Comparison of ENCODE assay signal across 16 mouse cellular contexts in genomic region chr17:7228545-7228944, GRCm38 (mm10). TPM values are rescaled to one million over a fixed set of nuclear protein-coding genes. Genes with fewer than 3 reads are reported as not detected.
DNase-seq lines count a peak whose midpoint lies in the region; ATAC-seq and TF ChIP-seq lines count a peak whose summit lies in the region.
"Had no signal": no experiment of that assay in that cellular context is flagged by ENCODE, and none has a peak within 500 bp of the region (broad histone marks: within the 10 kb centered on the region; RNA-seq: fewer than 3 reads in every experiment).

No protein-coding gene starts in this region.

- H3K4me3 ChIP-seq in heart, embryonic 10.5 days = no peak overlapping the region
- H3K4me3 ChIP-seq in midbrain, postnatal 0 days (ENCODE audit: low read depth, low read length) = no peak overlapping the region
- no peak overlapping the region for H3K4me3 ChIP-seq in midbrain, embryonic 13.5 days (replicated peaks)
- no peak overlapping the region for H3K4me3 ChIP-seq in layer of hippocampus, adult 2 months
- H3K4me3 ChIP-seq: heart, embryonic 12.5 days; stomach, embryonic 15.5 days had no signal

- no peak overlapping the region for H3K9ac ChIP-seq in midbrain, postnatal 0 days (replicated peaks; ENCODE audit: low read length, poor library complexity, severe bottlenecking)
- no peak overlapping the region for H3K9ac ChIP-seq in midbrain, embryonic 13.5 days (replicated peaks)
- H3K9ac ChIP-seq: heart, embryonic 12.5 days; stomach, embryonic 15.5 days had no signal

- no peaks in the 10 kb centered on the region for H3K9me3 ChIP-seq in heart, embryonic 10.5 days
- no peaks in the 10 kb centered on the region for H3K9me3 ChIP-seq in midbrain, postnatal 0 days (ENCODE audit: low read length)
- no peaks in the 10 kb centered on the region for H3K9me3 ChIP-seq in midbrain, embryonic 13.5 days
- H3K9me3 ChIP-seq: heart, embryonic 12.5 days; stomach, embryonic 15.5 days had no signal

- peaks cover 14% of the 10 kb centered on the region for H3K36me3 ChIP-seq in heart, embryonic 10.5 days
- no peaks in the 10 kb centered on the region for H3K36me3 ChIP-seq in midbrain, postnatal 0 days (ENCODE audit: insufficient read depth, low read length)
- H3K36me3 ChIP-seq in midbrain, embryonic 13.5 days = no peaks in the 10 kb centered on the region
- H3K36me3 ChIP-seq: stomach, embryonic 15.5 days had no signal

- H3K4me1 ChIP-seq in heart, embryonic 10.5 days = peaks cover 36% of the 10 kb centered on the region
- 0 out of 2 replicates have a peak, but pooled peaks cover 3% of the 10 kb centered on the region for H3K4me1 ChIP-seq in midbrain, postnatal 0 days (ENCODE audit: insufficient read depth, low read length)
- no peaks in the 10 kb centered on the region for H3K4me1 ChIP-seq in midbrain, embryonic 13.5 days (replicated peaks)
- H3K4me1 ChIP-seq: stomach, embryonic 15.5 days had no signal

- 88% methylated on average over 9 of the region's 9 CpGs for WGBS in heart, embryonic 10.5 days
- 87% methylated on average over 9 of the region's 9 CpGs for WGBS in midbrain, postnatal 0 days
- WGBS in midbrain, embryonic 13.5 days = 91% methylated on average over 9 of the region's 9 CpGs

- H3K27me3 ChIP-seq in heart, embryonic 10.5 days (ENCODE audit: insufficient read depth, poor library complexity, severe bottlenecking) = no peaks in the 10 kb centered on the region
- H3K27me3 ChIP-seq in midbrain, postnatal 0 days (ENCODE audit: insufficient read depth, low read length) = no peaks in the 10 kb centered on the region
- H3K27me3 ChIP-seq in midbrain, embryonic 13.5 days = no peaks in the 10 kb centered on the region
- H3K27me3 ChIP-seq: heart, embryonic 12.5 days; stomach, embryonic 15.5 days had no signal

- no peak for DNase-seq in heart, embryonic 10.5 days (ENCODE audit: low spot score)
- no peak for DNase-seq in heart, adult 9 months (ENCODE audit: low spot score in 2 of 2)
- DNase-seq in midbrain, postnatal 0 days (ENCODE audit: low spot score) = peak; percentile 86
- DNase-seq in kidney, adult 8-10 months = peak; percentile 51 to 54
- no peak for DNase-seq in spleen, postnatal 36 days (ENCODE audit: low spot score in 2 of 2)
- DNase-seq in right cerebral cortex, adult 2 months (ENCODE audit: low spot score in 2 of 2) = no peak
- no peak for DNase-seq in layer of hippocampus, adult 2 months (ENCODE audit: low spot score in 2 of 2)
- DNase-seq: adrenal gland, postnatal 10 days; gastrocnemius, postnatal 25 days; liver; midbrain, embryonic 14.5 days; thymus, postnatal 25 days had no signal

- peak; percentile 27; the same call in 1 of the 2 replicates for ATAC-seq in midbrain, postnatal 0 days (ENCODE audit: low FRiP score)
- no peak for ATAC-seq in midbrain, embryonic 13.5 days
- ATAC-seq: forebrain, embryonic 16.5 days had no signal

- 0 out of 2 replicates have a peak overlapping the region, but pooled peaks have one; percentile 1 for H3K27ac ChIP-seq in heart, embryonic 10.5 days
- H3K27ac ChIP-seq in midbrain, postnatal 0 days (ENCODE audit: low read depth, low read length) = no peak overlapping the region
- no peak overlapping the region for H3K27ac ChIP-seq in midbrain, embryonic 13.5 days
- no peak overlapping the region for H3K27ac ChIP-seq in layer of hippocampus, adult 2 months
- H3K27ac ChIP-seq: stomach, embryonic 15.5 days had no signal

- no peak for TF ChIP-seq CTCF in midbrain, postnatal 0 days (IDR thresholded peaks at IDR 0.05)
- no peak for TF ChIP-seq CTCF in layer of hippocampus, adult 2 months (conservative IDR thresholded peaks at IDR 0.05)

- no peak overlapping the region for H3K4me2 ChIP-seq in midbrain, postnatal 0 days (ENCODE audit: low read depth, low read length, poor library complexity, severe bottlenecking)
- H3K4me2 ChIP-seq in midbrain, embryonic 13.5 days (replicated peaks) = no peak overlapping the region
- H3K4me2 ChIP-seq: heart, embryonic 12.5 days; stomach, embryonic 15.5 days had no signal

RNA-seq across cellular contexts. Expression of gene Rps6ka2, which starts 58.6 kb away (rescaled TPM):
- 50.1 and 70.3 TPM in 2 replicates for polyA plus RNA-seq in heart, embryonic 10.5 days (2016; fragmentation: Nextera tagmentation; extraction: Ambion mirVana)
- total RNA-seq in midbrain, postnatal 0 days (2014; rRNA removed) = 33.2 and 34.2 TPM in 2 replicates
- 14.7 and 16.8 TPM in 2 replicates for polyA plus RNA-seq in midbrain, postnatal 0 days (2015; fragmentation: Nextera tagmentation; extraction: Ambion mirVana)
- 20.8 and 21.6 TPM in 2 replicates for polyA plus RNA-seq in midbrain, embryonic 13.5 days (2015; fragmentation: Nextera tagmentation; extraction: Ambion mirVana)
- total RNA-seq in layer of hippocampus, adult 2 months (2021) = 10 to 100 TPM; 34.4 to 34.6 TPM

Comparison
In these comparisons a context has a peak if more than half of its experiments do, and no peak if none do; other contexts are left out.
1. DNase-seq: peak in midbrain, postnatal 0 days (single experiment) and kidney, adult 8-10 months (2 of 2); none in heart, embryonic 10.5 days (single experiment), heart, adult 9 months (0 of 2), spleen, postnatal 36 days (0 of 2), right cerebral cortex, adult 2 months (0 of 2) and layer of hippocampus, adult 2 months (0 of 2).